Comparison of ENCODE assay signal across 10 mouse cellular contexts in the genomic region with DNA sequence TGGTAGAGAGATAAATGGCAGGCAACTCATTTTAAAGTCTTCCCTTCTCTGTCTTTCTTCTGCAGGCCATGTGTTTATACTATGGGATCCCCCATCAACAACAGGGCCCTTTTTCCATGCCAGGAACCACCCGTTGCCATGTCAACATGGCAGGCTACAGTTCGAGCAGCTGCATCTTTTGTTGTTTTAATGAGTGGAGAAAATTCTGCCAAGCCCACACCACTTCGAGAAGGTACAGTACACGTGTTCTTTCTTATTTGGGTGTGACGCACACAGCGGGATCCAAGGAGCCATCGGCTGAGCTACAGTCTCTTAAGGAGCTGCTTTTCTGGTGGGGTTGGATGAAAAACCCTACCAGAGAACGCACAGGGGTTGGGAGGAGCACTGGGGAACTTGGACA.
DNase-seq lines count a peak whose midpoint lies in the region; ATAC-seq lines count a peak whose summit lies in the region.
"Had no signal": no experiment of that assay in that cellular context is flagged by ENCODE, and none has a peak within 500 bp of the region (broad histone marks: within the 10 kb centered on the region; RNA-seq: fewer than 3 reads in every experiment).

No protein-coding gene starts in this region.

- no peaks in the 10 kb centered on the region for H3K9me3 ChIP-seq in heart, embryonic 15.5 days (replicated peaks)

- H3K36me3 ChIP-seq in heart, embryonic 15.5 days: no peaks in the 10 kb centered on the region

- peaks cover 9% of the 10 kb centered on the region for H3K4me1 ChIP-seq in heart, embryonic 15.5 days (replicated peaks)

- H3K9ac ChIP-seq in heart, embryonic 15.5 days: no peak overlapping the region

- intact Hi-C loops in heart, postnatal 36 days (cut with DNase I): no loop called here

- H3K4me2 ChIP-seq in heart, embryonic 15.5 days: no peak overlapping the region

- H3K27ac ChIP-seq in heart, embryonic 15.5 days: peak overlapping the region; percentile 16

- H3K27me3 ChIP-seq in heart, embryonic 15.5 days: no peaks in the 10 kb centered on the region

- no peak overlapping the region for H3K4me3 ChIP-seq in heart, embryonic 15.5 days

- no peak for DNase-seq in heart, postnatal 36 days
- DNase-seq in ES-CJ7 (ENCODE audit: low read depth, low spot score) (peak; percentile 58), R1 (ENCODE audit: low read depth, low spot score) (peak; percentile 90)
- peak; percentile 27 for DNase-seq in layer of hippocampus, adult 9-10 months (ENCODE audit: low spot score)
- DNase-seq in thymus, postnatal 4 days: no peak
- no peak for DNase-seq in embryo, embryonic 9.5 days (ENCODE audit: extremely low spot score)
- no peak for DNase-seq in cerebellum, postnatal 36 days
- DNase-seq: adrenal gland, postnatal 10 days had no signal

- 68% methylated on average over 8 of the region's 8 CpGs for whole genome bisulfite sequencing in heart, embryonic 15.5 days

- ATAC-seq in heart, embryonic 15.5 days (replicated peaks; ENCODE audit: insufficient number of reproducible peaks, insufficient read depth, low FRiP score, low read depth): no peak
- ATAC-seq: inflammation-experienced regulatory T-cells, adult 6 months had no signal

Comparison
In these comparisons a context has a peak if more than half of its experiments do, and no peak if none do; other contexts are left out.
1. DNase-seq: peak in ES-CJ7 (single experiment), R1 (single experiment) and layer of hippocampus, adult 9-10 months (single experiment); none in heart, postnatal 36 days (0 of 2), thymus, postnatal 4 days (single experiment), embryo, embryonic 9.5 days (single experiment) and cerebellum, postnatal 36 days (0 of 2).